Mouse (Mus musculus): Measurements from ENCODE around the gene Trub1.

- TF ChIP-seq GATA1 (IDR thresholded peaks at IDR 0.05; ENCODE audit: borderline replicate concordance, low read length): no peak
- TF ChIP-seq FLI1 (IDR thresholded peaks at IDR 0.05; ENCODE audit: low read length): no peak
Measured at GRCm38 (mm10) chr19:57505048-57505932, 52.6 kb downstream of the Trub1 start.

All from megakaryocyte, embryonic 14.5 days (primary cell).